Mouse (Mus musculus): Measurements from ENCODE around the gene Sppl2b.

GRCm38 (mm10) chr10:80881301-80881700 lies 26.2 kb downstream of the Sppl2b start:
- TF ChIP-seq CTCF (IDR thresholded peaks at IDR 0.05; ENCODE audit: insufficient read depth, low read depth, low read length) (peak; percentile 76), POLR2A (IDR thresholded peaks at IDR 0.05; ENCODE audit: insufficient read depth, low read depth, low read length) (no peak)

Data from olfactory bulb, adult 2 months (tissue).